Mouse (Mus musculus) kidney, embryonic 15.5 days (tissue): ENCODE measurements around the gene Phldb2. TPM values are rescaled to one million over a fixed set of nuclear protein-coding genes. Genes with fewer than 3 reads are reported as not detected.

ENCODE experiments used
- ATAC-seq: fragments of 200-750 bp; cut with Nextera tagmentation; replicated peaks from 2 replicates; pipeline ENCODE4 v1.8.0; 2017; ENCODE audit warnings: moderate TSS enrichment; ENCODE audit not compliant: low FRiP score
- H3K27ac ChIP-seq: fragments of 300-500 bp; sonication (generic); 2 replicates; pipeline ENCODE4 v1.5.1; 2015; ENCODE audit warnings: mild to moderate bottlenecking, inconsistent platforms
- H3K27me3 ChIP-seq: fragments of 300-500 bp; sonication (generic); 2 replicates; pipeline ENCODE4 v1.6.1; 2015; ENCODE audit warnings: inconsistent platforms
- H3K36me3 ChIP-seq: fragments of 300-500 bp; sonication (generic); 2 replicates; pipeline ENCODE4 v1.6.1; 2015; ENCODE audit warnings: inconsistent platforms
- H3K4me1 ChIP-seq: fragments of 300-500 bp; sonication (generic); 2 replicates; pipeline ENCODE4 v1.6.1; 2015; ENCODE audit warnings: inconsistent platforms
- H3K4me2 ChIP-seq: fragments of 300-500 bp; sonication (generic); 2 replicates; pipeline ENCODE4 v1.6.1; 2015; ENCODE audit warnings: moderate library complexity, mild to moderate bottlenecking, inconsistent platforms
- H3K4me3 ChIP-seq: fragments of 300-500 bp; sonication (generic); replicated peaks from 2 replicates; pipeline ENCODE4 v1.5.1; 2015; ENCODE audit warnings: mild to moderate bottlenecking, inconsistent platforms
- H3K9ac ChIP-seq: fragments of 300-500 bp; sonication (generic); 2 replicates; pipeline ENCODE4 v1.6.1; 2015; ENCODE audit warnings: mild to moderate bottlenecking, inconsistent platforms
- H3K9me3 ChIP-seq: fragments of 300-500 bp; sonication (generic); replicated peaks from 2 replicates; pipeline ENCODE4 v1.6.1; 2016; ENCODE audit warnings: inconsistent platforms
- WGBS: fragments of 180-500 bp; shearing (Covaris S2); methylation state at CpG from one replicate; pipeline ENCODE4 v1.1.7; 2015; ENCODE audit warnings: mixed read lengths; 5-methylcytosine and 5-hydroxymethylcytosine counted together
- polyA plus RNA-seq: library from polyadenylated mRNA; unstranded; fragments of >200 nt; fragmentation: Nextera tagmentation; extraction: Ambion mirVana; gene quantifications from 2 replicates; pipeline ENCODE4 v1.2.1, GENCODE M21; 2015

Gene Phldb2
- polyA plus RNA-seq, 1 experiment from 2014 or later = 84.2 TPM

DNA sequence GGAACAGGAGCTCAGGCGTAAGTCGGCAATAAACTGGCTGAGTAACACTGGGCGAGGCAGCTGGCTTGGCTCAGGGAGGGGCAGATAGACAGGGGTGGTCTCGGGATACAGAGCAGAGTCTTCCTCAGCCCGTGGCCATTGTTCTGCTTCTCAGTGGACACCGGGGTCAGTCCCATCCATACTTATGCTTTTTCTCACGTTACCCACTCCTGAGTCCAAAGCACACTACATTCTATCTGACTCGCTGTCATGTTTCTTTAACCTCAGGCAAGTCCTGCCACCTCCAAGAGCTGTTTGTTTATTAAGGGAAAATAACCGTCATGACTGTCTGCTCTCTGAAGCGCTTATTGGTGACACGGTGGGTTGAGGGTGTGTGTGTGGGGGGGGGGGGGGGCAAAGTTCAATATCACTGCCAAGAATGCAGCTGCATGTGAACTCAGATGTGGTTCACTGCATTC, 8.2 kb downstream of the Phldb2 start:
- peak; percentile 92 for ATAC-seq
- Histone ChIP-seq H3K4me2 (peak overlapping the region; percentile 49), H3K9ac (no peak overlapping the region), H3K9me3 (no peaks in the 10 kb centered on the region), H3K4me1 (peaks cover 23% of the 10 kb centered on the region), H3K4me3 (peak overlapping the region; percentile 8; the same call in 1 of the 2 replicates), H3K27ac (peak overlapping the region; percentile 85), H3K27me3 (no peaks in the 10 kb centered on the region), H3K36me3 (0 out of 2 replicates have a peak, but pooled peaks cover 2% of the 10 kb centered on the region)
- 16% methylated on average over 11 of the region's 11 CpGs for WGBS

DNA sequence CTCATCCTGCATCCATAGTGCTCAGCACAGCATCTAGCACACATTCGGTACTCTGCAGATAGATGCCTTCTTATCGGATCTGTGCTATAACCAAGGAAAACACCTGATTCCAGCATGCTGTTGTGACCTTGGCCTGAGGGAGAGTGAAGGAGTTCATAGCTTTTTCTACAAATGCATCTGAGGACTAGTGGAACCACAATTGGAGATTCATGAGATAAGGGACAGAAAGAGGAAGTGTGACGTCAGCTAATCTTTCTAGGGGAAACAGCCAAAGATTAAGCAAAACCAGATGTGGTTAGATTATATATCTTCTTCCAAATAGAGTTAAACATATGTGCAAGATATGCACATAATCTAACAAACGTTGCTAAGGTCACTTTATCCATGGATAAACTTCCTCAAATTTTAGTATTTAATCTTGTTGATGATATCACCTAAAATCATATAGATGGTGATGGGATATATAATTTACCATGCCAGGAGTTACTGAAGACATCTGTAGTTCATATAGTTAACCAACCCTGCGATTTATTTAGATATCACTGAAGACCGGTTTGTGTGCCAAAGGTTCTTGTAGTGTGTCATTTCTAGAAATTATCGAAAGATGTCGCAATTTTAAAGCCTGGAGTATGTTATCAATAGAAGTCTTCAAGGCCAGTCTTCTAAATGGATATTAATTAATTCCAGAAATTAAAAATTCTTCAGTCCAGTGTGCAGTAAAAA, 11.1 kb downstream of the Phldb2 start:
- H3K4me1 ChIP-seq = peaks cover 23% of the 10 kb centered on the region

DNA sequence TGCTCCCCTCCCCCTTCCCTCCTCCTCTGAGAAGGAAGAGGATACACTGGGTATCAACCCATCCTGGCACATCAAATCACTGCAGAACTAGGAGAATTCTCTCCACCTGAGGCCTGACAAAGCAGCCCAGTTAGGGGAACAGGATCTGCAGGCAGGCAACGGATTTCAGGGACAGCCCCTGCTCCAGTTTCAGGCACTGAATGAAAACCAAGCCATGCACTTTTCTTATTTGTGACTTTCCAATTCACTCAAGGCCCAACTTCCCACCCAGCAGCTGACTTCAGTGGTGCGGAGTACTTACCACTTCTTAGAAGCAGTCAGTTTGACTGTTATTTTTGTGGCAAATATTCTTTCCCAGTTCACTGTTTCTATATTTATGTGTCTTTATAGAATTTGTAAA, 12.7 kb downstream of the Phldb2 start:
- no peak overlapping the region for H3K4me2 ChIP-seq
- no peak overlapping the region for H3K4me3 ChIP-seq
- H3K27me3 ChIP-seq = no peaks in the 10 kb centered on the region
- H3K9me3 ChIP-seq = no peaks in the 10 kb centered on the region
- H3K36me3 ChIP-seq = no peaks in the 10 kb centered on the region
- WGBS = 77% methylated on average over 2 of the region's 2 CpGs
- no peak overlapping the region for H3K9ac ChIP-seq
- H3K4me1 ChIP-seq = peaks cover 26% of the 10 kb centered on the region
- H3K27ac ChIP-seq = no peak overlapping the region
- ATAC-seq = no peak

More for the DNA sequence above, 11.1 kb downstream of the Phldb2 start:
- H3K9me3 ChIP-seq = no peaks in the 10 kb centered on the region
- no peaks in the 10 kb centered on the region for H3K36me3 ChIP-seq
- no peak overlapping the region for H3K4me2 ChIP-seq
- no peak for ATAC-seq
- 67% methylated on average over 8 of the region's 8 CpGs for WGBS
- H3K27ac ChIP-seq = no peak overlapping the region
- no peak overlapping the region for H3K9ac ChIP-seq
- H3K27me3 ChIP-seq = no peaks in the 10 kb centered on the region
- H3K4me3 ChIP-seq = no peak overlapping the region

GRCm38 (mm10) chr16:45939436-45939835, 14.0 kb downstream of the Phldb2 start:
- Histone ChIP-seq H3K4me2 (no peak overlapping the region), H3K27me3 (no peaks in the 10 kb centered on the region), H3K9ac (no peak overlapping the region), H3K36me3 (no peaks in the 10 kb centered on the region), H3K9me3 (no peaks in the 10 kb centered on the region), H3K4me3 (no peak overlapping the region), H3K27ac (no peak overlapping the region), H3K4me1 (peaks cover 18% of the 10 kb centered on the region)
- no peak for ATAC-seq
- WGBS = 94% methylated on average over 3 of the region's 3 CpGs

DNA sequence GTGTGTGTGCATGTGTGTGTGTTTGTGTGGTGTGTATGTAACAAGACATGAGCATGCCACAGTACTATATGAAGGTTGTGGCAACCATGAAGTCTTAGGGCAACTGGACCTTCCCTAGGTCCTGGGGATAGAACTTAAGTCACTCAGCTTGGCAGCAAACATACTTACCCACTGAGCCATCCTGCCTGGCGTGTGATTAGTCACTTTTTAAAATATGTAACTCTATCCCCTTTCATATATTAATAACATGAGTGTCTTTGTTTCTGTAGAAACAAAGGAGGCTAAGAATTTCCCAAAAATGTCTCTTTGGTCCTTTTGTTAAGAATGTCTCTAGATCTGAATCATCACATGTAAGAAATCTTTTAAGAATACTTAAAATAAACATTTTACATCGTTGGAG, 16.0 kb downstream of the Phldb2 start:
- Histone ChIP-seq H3K9me3 (no peaks in the 10 kb centered on the region), H3K27ac (no peak overlapping the region), H3K9ac (no peak overlapping the region), H3K4me3 (no peak overlapping the region), H3K4me1 (peaks cover 17% of the 10 kb centered on the region; the same call in 1 of the 2 replicates), H3K4me2 (no peak overlapping the region), H3K27me3 (no peaks in the 10 kb centered on the region), H3K36me3 (no peaks in the 10 kb centered on the region)
- ATAC-seq = no peak
- WGBS = 70% methylated on average over 2 of the region's 2 CpGs

GRCm38 (mm10) chr16:45936521-45936920, 16.9 kb downstream of the Phldb2 start:
- H3K9me3 ChIP-seq = no peaks in the 10 kb centered on the region
- H3K4me2 ChIP-seq = no peak overlapping the region
- ATAC-seq = no peak; the same call in 1 of the 2 replicates
- H3K27ac ChIP-seq = no peak overlapping the region
- no peaks in the 10 kb centered on the region for H3K36me3 ChIP-seq
- WGBS = 36% methylated on average over 2 of the region's 2 CpGs
- H3K9ac ChIP-seq = no peak overlapping the region
- no peaks in the 10 kb centered on the region for H3K27me3 ChIP-seq
- no peak overlapping the region for H3K4me3 ChIP-seq
- H3K4me1 ChIP-seq = peaks cover 17% of the 10 kb centered on the region; the same call in 1 of the 2 replicates

DNA sequence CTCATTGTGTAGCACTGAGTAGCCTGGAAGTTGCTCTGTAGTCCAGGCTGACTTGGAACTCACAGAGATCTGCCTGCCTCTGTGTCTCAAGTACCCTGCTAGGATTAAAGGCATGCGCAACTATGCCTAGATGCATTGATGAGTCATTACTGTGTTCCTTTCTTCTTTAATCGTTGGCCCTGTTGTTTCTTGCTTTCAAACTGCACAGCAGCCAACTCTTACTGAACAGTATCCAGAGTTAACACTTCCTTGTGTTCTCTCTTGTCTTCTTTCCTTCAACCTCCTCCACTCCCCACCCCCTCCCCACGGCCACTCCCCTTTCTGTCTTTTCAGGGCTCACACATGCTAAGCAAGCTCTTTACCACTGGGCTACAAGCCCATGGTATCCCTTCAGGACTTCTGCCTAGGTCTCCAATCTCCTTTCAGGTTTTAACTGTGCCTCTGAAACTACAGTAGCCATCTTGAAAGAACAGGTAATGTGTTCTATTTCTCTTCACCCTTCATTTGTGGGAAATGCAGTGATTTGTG, 17.4 kb downstream of the Phldb2 start:
- Histone ChIP-seq H3K36me3 (no peaks in the 10 kb centered on the region), H3K4me2 (no peak overlapping the region), H3K27me3 (no peaks in the 10 kb centered on the region), H3K4me1 (peaks cover 17% of the 10 kb centered on the region; the same call in 1 of the 2 replicates), H3K27ac (no peak overlapping the region; the same call in 1 of the 2 replicates), H3K4me3 (no peak overlapping the region), H3K9me3 (no peaks in the 10 kb centered on the region), H3K9ac (no peak overlapping the region)
- ATAC-seq = 0 out of 2 replicates have a peak, but pooled peaks have one; percentile 33
- WGBS = 75% methylated on average over 3 of the region's 3 CpGs

GRCm38 (mm10) chr16:45934721-45935407, 18.5 kb downstream of the Phldb2 start:
- H3K9ac ChIP-seq = no peak overlapping the region
- H3K4me2 ChIP-seq = no peak overlapping the region
- H3K27me3 ChIP-seq = no peaks in the 10 kb centered on the region
- H3K27ac ChIP-seq = peak overlapping the region; percentile 54; the same call in 1 of the 2 replicates
- H3K36me3 ChIP-seq = no peaks in the 10 kb centered on the region
- no peak for ATAC-seq
- whole genome bisulfite sequencing = 50% methylated on average over 2 of the region's 2 CpGs
- H3K4me3 ChIP-seq = no peak overlapping the region
- H3K4me1 ChIP-seq = peaks cover 21% of the 10 kb centered on the region; the same call in 1 of the 2 replicates
- no peaks in the 10 kb centered on the region for H3K9me3 ChIP-seq

DNA sequence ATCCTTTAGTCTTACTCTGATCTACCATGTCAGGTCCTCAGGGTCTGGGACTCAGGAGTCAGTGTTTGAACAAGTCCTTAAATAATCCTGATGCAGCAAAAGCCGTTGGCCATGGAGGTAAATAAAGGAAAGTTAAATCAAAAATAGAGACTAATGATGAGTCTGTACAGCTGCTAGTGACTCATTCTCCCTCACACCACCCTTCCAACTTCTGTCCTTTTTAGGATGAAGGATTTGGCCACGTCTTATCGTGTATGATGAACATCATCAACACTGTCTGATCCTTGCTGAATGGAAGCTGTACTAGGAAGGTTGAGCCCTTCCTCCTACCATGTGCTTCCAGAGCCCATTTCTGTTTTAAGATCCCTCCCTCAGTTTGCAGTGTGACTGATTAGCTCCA, 23.1 kb downstream of the Phldb2 start:
- no peak for ATAC-seq
- no peak overlapping the region for H3K9ac ChIP-seq
- H3K27me3 ChIP-seq = no peaks in the 10 kb centered on the region
- H3K36me3 ChIP-seq = no peaks in the 10 kb centered on the region
- H3K9me3 ChIP-seq = no peaks in the 10 kb centered on the region
- peaks cover 30% of the 10 kb centered on the region for H3K4me1 ChIP-seq
- H3K4me3 ChIP-seq = no peak overlapping the region
- 75% methylated on average over 3 of the region's 3 CpGs for WGBS
- H3K4me2 ChIP-seq = no peak overlapping the region
- no peak overlapping the region; the same call in 1 of the 2 replicates for H3K27ac ChIP-seq

DNA sequence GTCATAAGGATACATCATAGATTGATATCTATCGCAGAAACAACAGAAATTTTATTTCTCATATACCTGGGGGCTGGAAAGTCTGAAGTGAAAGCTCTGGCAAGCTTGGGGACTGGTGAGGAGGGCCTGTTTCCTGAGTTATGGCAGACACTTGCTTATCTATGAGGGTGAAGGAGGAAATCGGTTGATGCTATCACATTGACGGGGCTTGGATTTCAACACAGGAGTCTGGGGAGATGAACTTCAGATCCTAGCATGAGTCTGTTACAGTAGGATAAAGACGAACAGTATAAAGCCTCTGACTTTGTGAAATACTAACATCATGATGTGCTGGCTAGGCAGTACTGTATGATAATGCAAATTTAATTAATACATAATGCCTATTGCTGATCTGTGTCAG, 25.3 kb downstream of the Phldb2 start:
- no peak overlapping the region for H3K4me2 ChIP-seq
- H3K36me3 ChIP-seq = no peaks in the 10 kb centered on the region
- no peak overlapping the region for H3K4me3 ChIP-seq
- H3K9ac ChIP-seq = no peak overlapping the region
- H3K27me3 ChIP-seq = no peaks in the 10 kb centered on the region
- H3K4me1 ChIP-seq = peaks cover 46% of the 10 kb centered on the region
- H3K27ac ChIP-seq = no peak overlapping the region
- WGBS = 61% methylated on average over 4 of the region's 4 CpGs
- no peak for ATAC-seq
- H3K9me3 ChIP-seq = no peaks in the 10 kb centered on the region

DNA sequence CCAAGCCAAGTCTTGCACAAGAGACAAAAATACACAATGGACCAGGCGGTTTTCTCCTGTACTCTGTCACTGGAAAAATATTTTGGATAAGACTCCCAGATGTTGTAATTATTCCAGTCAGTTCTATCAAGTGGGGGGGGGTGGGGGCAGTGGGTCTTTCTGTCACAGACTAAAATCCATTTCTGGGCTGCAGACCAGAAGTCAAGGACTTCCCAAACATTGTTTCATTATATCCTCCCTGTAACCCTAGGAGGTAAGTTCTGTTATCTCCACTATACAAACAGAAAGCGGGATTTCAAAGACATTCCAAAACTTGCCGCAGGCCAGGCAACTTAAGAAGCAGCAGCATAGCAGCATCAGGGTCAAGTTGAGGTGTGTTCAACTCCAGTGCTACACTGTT, 25.8 kb downstream of the Phldb2 start:
- Histone ChIP-seq H3K4me2 (no peak overlapping the region), H3K27ac (no peak overlapping the region), H3K36me3 (no peaks in the 10 kb centered on the region), H3K4me1 (peaks cover 50% of the 10 kb centered on the region), H3K27me3 (no peaks in the 10 kb centered on the region), H3K4me3 (no peak overlapping the region), H3K9me3 (no peaks in the 10 kb centered on the region), H3K9ac (no peak overlapping the region)
- no peak for ATAC-seq
- 26% methylated on average over 3 of the region's 3 CpGs for WGBS

DNA sequence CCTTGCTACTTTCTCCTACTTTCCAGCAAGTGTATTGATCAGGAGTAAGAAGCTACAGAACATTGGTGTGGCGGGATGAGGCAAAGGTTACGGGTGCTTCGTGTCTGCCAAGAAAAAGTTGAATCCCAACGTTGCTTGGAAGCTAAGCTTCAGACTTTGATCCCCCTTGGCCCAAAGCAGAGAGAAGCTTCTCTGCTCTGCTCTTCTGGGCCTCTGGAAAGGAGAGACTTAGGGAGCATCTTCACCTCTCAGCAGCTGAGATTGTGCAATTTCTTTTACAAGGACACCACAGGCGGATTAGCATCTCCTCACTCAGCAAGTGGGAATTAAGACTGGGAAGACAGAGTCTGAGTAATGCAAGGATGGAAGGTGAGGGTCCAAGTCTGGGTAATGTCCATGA, 26.5 kb downstream of the Phldb2 start:
- no peak for ATAC-seq
- Histone ChIP-seq H3K27me3 (no peaks in the 10 kb centered on the region), H3K27ac (no peak overlapping the region), H3K4me2 (no peak overlapping the region), H3K4me3 (no peak overlapping the region), H3K36me3 (no peaks in the 10 kb centered on the region), H3K4me1 (peaks cover 58% of the 10 kb centered on the region), H3K9me3 (no peaks in the 10 kb centered on the region), H3K9ac (no peak overlapping the region)
- WGBS = 79% methylated on average over 5 of the region's 5 CpGs
